ENCODE assay signal across 8 mouse cellular contexts in the genomic region with DNA sequence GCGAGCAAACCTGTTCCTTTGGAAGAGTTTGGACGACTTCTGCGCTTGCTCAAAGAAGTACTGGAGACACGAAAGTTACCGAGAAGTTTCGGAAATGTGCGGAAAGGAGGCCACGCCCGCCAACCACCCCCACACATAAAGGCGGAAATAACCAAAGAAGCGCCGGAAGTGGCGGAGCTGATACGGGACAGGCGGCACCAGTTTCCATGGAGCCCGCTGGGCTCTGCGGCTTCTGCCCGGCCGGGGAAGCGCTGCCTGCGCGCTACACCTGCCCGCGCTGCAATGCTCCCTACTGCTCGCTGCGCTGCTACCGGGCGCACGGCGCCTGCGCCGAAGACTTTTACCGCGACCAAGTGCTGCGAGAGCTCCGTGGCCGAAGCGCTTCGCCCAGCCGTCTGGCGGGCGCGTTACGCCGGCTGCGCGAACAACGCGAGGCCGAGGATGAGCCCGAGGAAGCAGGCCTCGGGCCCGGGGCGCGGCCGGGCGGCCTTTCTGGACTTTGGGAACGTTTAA. TPM values are rescaled to one million over a fixed set of nuclear protein-coding genes. Genes with fewer than 3 reads are reported as not detected.
A peak's percentile ranks its signal among the peaks of the same experiment; 100 is the strongest.
DNase-seq lines count a peak whose midpoint lies in the region; ATAC-seq and TF ChIP-seq lines count a peak whose summit lies in the region.

A gene (plus strand): TSS at position 172 of the 513 bp plus-strand sequence.

- intact Hi-C loops in heart, postnatal 25 days (cut with DNase I) = no loop called here

- H3K27ac ChIP-seq in ES-E14 (ENCODE audit: insufficient read depth, low read depth, low read length, poor library complexity, severe bottlenecking) = peak within 1 kb of the TSS; percentile 77
- peak within 1 kb of the TSS; percentile 94 for H3K27ac ChIP-seq in forebrain, embryonic 15.5 days (replicated peaks)

- peak; percentile 74 for ATAC-seq in forebrain, embryonic 15.5 days (replicated peaks)
- ATAC-seq in neutrophil, adult 5-6 weeks (ENCODE audit: extremely low read depth, insufficient number of reproducible peaks, low FRiP score, poor library complexity, severe bottlenecking) = peak; percentile 72

- 0% methylated on average over 57 of the region's 58 CpGs for WGBS in forebrain, embryonic 15.5 days
- under 1% methylated on average over 58 of the region's 58 CpGs for WGBS in lung, adult 2 months

- in situ Hi-C loops in ES-E14 (cut with MboI; ENCODE audit: low sequenced_read_pairs in 2 of 2, unreplicated experiment in 2 of 2) = no loop called here

- H3K4me2 ChIP-seq in forebrain, embryonic 15.5 days (replicated peaks) = peak within 1 kb of the TSS; percentile 99

- TF ChIP-seq POLR2A in lung, adult 2 months (IDR thresholded peaks at IDR 0.05; ENCODE audit: borderline replicate concordance, extremely low read depth, low read depth, low read length) = peak; percentile 64; the same call in 1 of the 2 replicates

- no peaks in the 10 kb centered on the region for H3K9me3 ChIP-seq in ES-E14 (ENCODE audit: control insufficient read depth, insufficient read depth, low read depth, low read length)
- no peaks in the 10 kb centered on the region for H3K9me3 ChIP-seq in forebrain, embryonic 15.5 days

- DNase-seq in ES-E14 (ENCODE audit: low read depth, low spot score) = peak; percentile 86
- peak; percentile 81 for DNase-seq in cerebellum, adult 11 months
- peak; percentile 89 for DNase-seq in heart, postnatal 25 days (ENCODE audit: low spot score)
- peak; percentile 95 to 97 for DNase-seq in layer of hippocampus, adult 18-20 months (ENCODE audit: low spot score in 2 of 2)
- peak; percentile 92 for DNase-seq in lung, adult 2 months
- peak; percentile 97 for DNase-seq in thymus, postnatal 0 days (ENCODE audit: low spot score)

- H3K4me3 ChIP-seq in ES-E14 (ENCODE audit: insufficient read depth in 1 of 2, low read depth in 1 of 2, low read length in 2 of 2, poor library complexity in 1 of 2, severe bottlenecking in 1 of 2) = peak within 1 kb of the TSS; percentile 52 to 82
- peak within 1 kb of the TSS; percentile 88 for H3K4me3 ChIP-seq in forebrain, embryonic 15.5 days
- peak within 1 kb of the TSS; percentile 94 for H3K4me3 ChIP-seq in lung, adult 2 months (replicated peaks; ENCODE audit: extremely low read depth, low read depth, low read length)

- peaks cover 2 to 4% of the 10 kb centered on the region in 2 experiments; a peak in 2 of 4 replicates for H3K4me1 ChIP-seq in ES-E14 (ENCODE audit: control insufficient read depth in 2 of 2, insufficient read depth in 2 of 2, low read length in 2 of 2, poor library complexity in 1 of 2)
- peaks cover 52% of the 10 kb centered on the region for H3K4me1 ChIP-seq in forebrain, embryonic 15.5 days
- peaks cover 19% of the 10 kb centered on the region for H3K4me1 ChIP-seq in lung, adult 2 months (ENCODE audit: control insufficient read depth, insufficient read depth, low read length)

- no peak for TF ChIP-seq CTCF in lung, adult 2 months (IDR thresholded peaks at IDR 0.05; ENCODE audit: insufficient read depth, low read length)

- peak within 1 kb of the TSS; percentile 94 for H3K9ac ChIP-seq in ES-E14 (ENCODE audit: insufficient read depth, low read depth, low read length, poor library complexity, severe bottlenecking)
- H3K9ac ChIP-seq in forebrain, embryonic 15.5 days (replicated peaks) = peak within 1 kb of the TSS; percentile 94

- H3K27me3 ChIP-seq in forebrain, embryonic 15.5 days = no peaks in the 10 kb centered on the region

- H3K36me3 ChIP-seq in ES-E14 (ENCODE audit: control insufficient read depth, insufficient read depth, low read length, poor library complexity, severe bottlenecking) = peaks cover 19% of the 10 kb centered on the region
- peaks cover 10% of the 10 kb centered on the region for H3K36me3 ChIP-seq in forebrain, embryonic 15.5 days

TF ChIP-seq in ES-E14, 5 proteins besides CTCF, POLR2A, EP300 and RAD21:
- TF ChIP-seq ZNF384 (IDR thresholded peaks at IDR 0.05; ENCODE audit: low read depth, low read length) (no peak), HCFC1 (IDR thresholded peaks at IDR 0.05; ENCODE audit: borderline replicate concordance, insufficient read depth, low read length) (peak; percentile 60; the same call in 1 of the 2 replicates), CHD2 (IDR thresholded peaks at IDR 0.05; ENCODE audit: low read depth, low read length) (no peak)

RNA-seq across cellular contexts. Expression of the gene that starts here (rescaled TPM):
- total RNA-seq in ES-E14 (2012; rRNA removed) = 18.2 and 23.2 TPM in 2 replicates
- 33.0 and 35.9 TPM in 2 replicates for polyA plus RNA-seq in forebrain, embryonic 15.5 days (2015; fragmentation: Nextera tagmentation; extraction: Ambion mirVana)
- total RNA-seq in heart, postnatal 25 days (2021) = 10 to 100 TPM; 11.9 to 12.4 TPM
- total RNA-seq in layer of hippocampus, adult 18-20 months (2021) = 10 to 100 TPM; 34.6 to 36.2 TPM
- polyA plus RNA-seq in lung, adult 2 months (2012; rRNA removed) = 47.0 and 54.7 TPM in 2 replicates
- 18.4 and 20.3 TPM in 2 replicates for total RNA-seq in neutrophil, adult 5-6 weeks (2017)
- 48.3 and 55.4 TPM in 2 replicates for polyA plus RNA-seq in thymus, postnatal 0 days (2015; fragmentation: Nextera tagmentation; extraction: Ambion mirVana)

Comparison
In these comparisons a context has a peak if more than half of its experiments do, and no peak if none do; other contexts are left out.
1. Peak in every context shown above with its lines: DNase-seq, ATAC-seq, H3K4me3 ChIP-seq and H3K27ac ChIP-seq.